Mouse (Mus musculus) heart, embryonic 15.5 days (tissue): Measurements from ENCODE around the gene Abcb1b. TPM values are rescaled to one million over a fixed set of nuclear protein-coding genes. Genes with fewer than 3 reads are reported as not detected.

ENCODE experiments used
- ATAC-seq: fragments of 200-750 bp; cut with Nextera tagmentation; replicated peaks from 2 replicates; pipeline ENCODE4 v1.8.0; 2017; ENCODE audit warnings: low read depth, moderate TSS enrichment; ENCODE audit not compliant: insufficient number of reproducible peaks, insufficient read depth, low FRiP score
- H3K27ac ChIP-seq: fragments of 300-500 bp; sonication (generic); 2 replicates; pipeline ENCODE4 v1.5.1; 2015; ENCODE audit warnings: mild to moderate bottlenecking, inconsistent platforms
- H3K27me3 ChIP-seq: fragments of 300-500 bp; sonication (generic); 2 replicates; pipeline ENCODE4 v1.6.1; 2015; ENCODE audit warnings: inconsistent platforms
- H3K36me3 ChIP-seq: fragments of 300-500 bp; sonication (generic); 2 replicates; pipeline ENCODE4 v1.6.1; 2015; ENCODE audit warnings: mild to moderate bottlenecking, inconsistent platforms
- H3K4me1 ChIP-seq: fragments of 300-500 bp; sonication (generic); replicated peaks from 2 replicates; pipeline ENCODE4 v1.6.1; 2015; ENCODE audit warnings: inconsistent platforms
- H3K4me2 ChIP-seq: fragments of 300-500 bp; sonication (generic); 2 replicates; pipeline ENCODE4 v1.6.1; 2015; ENCODE audit warnings: inconsistent platforms, mild to moderate bottlenecking, moderate library complexity
- H3K4me3 ChIP-seq: fragments of 300-500 bp; sonication (generic); 2 replicates; pipeline ENCODE4 v1.5.1; 2015; ENCODE audit warnings: mild to moderate bottlenecking, inconsistent platforms
- H3K9ac ChIP-seq: fragments of 300-500 bp; sonication (generic); 2 replicates; pipeline ENCODE4 v1.6.1; 2015; ENCODE audit warnings: mild to moderate bottlenecking, inconsistent platforms
- H3K9me3 ChIP-seq: fragments of 300-500 bp; sonication (generic); replicated peaks from 2 replicates; pipeline ENCODE4 v1.6.1; 2016; ENCODE audit warnings: inconsistent platforms
- WGBS: fragments of 180-500 bp; shearing (Covaris S2); methylation state at CpG from one replicate; pipeline ENCODE4 v1.1.7; 2015; ENCODE audit warnings: mixed read lengths; 5-methylcytosine and 5-hydroxymethylcytosine counted together
- polyA plus RNA-seq: library from polyadenylated mRNA; unstranded; fragments of >200 nt; fragmentation: Nextera tagmentation; extraction: Ambion mirVana; gene quantifications from 2 replicates; pipeline ENCODE4 v1.2.1, GENCODE M21; 2015

The Abcb1b gene
- polyA plus RNA-seq, 1 experiment from 2014 or later: 1.8 TPM

GRCm38 (mm10) chr5:8866366-8866765 lies 68.4 kb downstream of the Abcb1b start:
- H3K4me2 ChIP-seq: no peak overlapping the region
- no peaks in the 10 kb centered on the region for H3K4me1 ChIP-seq
- H3K4me3 ChIP-seq: no peak overlapping the region
- H3K9me3 ChIP-seq: no peaks in the 10 kb centered on the region
- ATAC-seq: no peak
- H3K27ac ChIP-seq: no peak overlapping the region
- 86% methylated on average over 5 of the region's 5 CpGs for whole genome bisulfite sequencing
- no peaks in the 10 kb centered on the region for H3K36me3 ChIP-seq
- no peak overlapping the region for H3K9ac ChIP-seq
- H3K27me3 ChIP-seq: no peaks in the 10 kb centered on the region

GRCm38 (mm10) chr5:8868019-8868418 lies 70.1 kb downstream of the Abcb1b start:
- no peaks in the 10 kb centered on the region for H3K9me3 ChIP-seq
- no peak overlapping the region for H3K9ac ChIP-seq
- no peak overlapping the region for H3K27ac ChIP-seq
- ATAC-seq: no peak
- no peak overlapping the region for H3K4me3 ChIP-seq
- H3K4me1 ChIP-seq: no peaks in the 10 kb centered on the region
- no peaks in the 10 kb centered on the region for H3K36me3 ChIP-seq
- 15% methylated on average over 1 of the region's 1 CpGs for WGBS
- H3K27me3 ChIP-seq: no peaks in the 10 kb centered on the region
- no peak overlapping the region for H3K4me2 ChIP-seq

GRCm38 (mm10) chr5:8872979-8873915 lies 75.3 kb downstream of the Abcb1b start:
- Histone ChIP-seq H3K9ac (no peak overlapping the region), H3K4me3 (no peak overlapping the region), H3K27me3 (no peaks in the 10 kb centered on the region), H3K9me3 (no peaks in the 10 kb centered on the region), H3K4me2 (no peak overlapping the region), H3K36me3 (no peaks in the 10 kb centered on the region), H3K4me1 (no peaks in the 10 kb centered on the region), H3K27ac (no peak overlapping the region)
- ATAC-seq: no peak
- 79% methylated on average over 6 of the region's 6 CpGs for WGBS

- H3K9me3 ChIP-seq: no peaks in the 10 kb centered on the region
- no peaks in the 10 kb centered on the region for H3K36me3 ChIP-seq
- no peak overlapping the region for H3K27ac ChIP-seq
- 79% methylated on average over 2 of the region's 2 CpGs for WGBS
- ATAC-seq: no peak
- H3K4me3 ChIP-seq: no peak overlapping the region
- H3K4me1 ChIP-seq: no peaks in the 10 kb centered on the region
- no peaks in the 10 kb centered on the region for H3K27me3 ChIP-seq
- no peak overlapping the region for H3K4me2 ChIP-seq
- no peak overlapping the region for H3K9ac ChIP-seq
These were observed 79.1 kb downstream of the Abcb1b start for GRCm38 (mm10) chr5:8877086-8877485.

- ATAC-seq: no peak
- 59% methylated on average over 5 of the region's 5 CpGs for WGBS
These were observed 79.9 kb downstream of the Abcb1b start for GRCm38 (mm10) chr5:8877800-8878199.

GRCm38 (mm10) chr5:8885837-8886236 lies 87.9 kb downstream of the Abcb1b start:
- Histone ChIP-seq H3K27me3 (no peaks in the 10 kb centered on the region), H3K4me2 (no peak overlapping the region), H3K27ac (no peak overlapping the region), H3K9ac (no peak overlapping the region), H3K36me3 (no peaks in the 10 kb centered on the region), H3K4me3 (no peak overlapping the region), H3K4me1 (no peaks in the 10 kb centered on the region), H3K9me3 (no peaks in the 10 kb centered on the region)
- 68% methylated on average over 2 of the region's 2 CpGs for WGBS
- ATAC-seq: no peak

More at GRCm38 (mm10) chr5:8877800-8878199, 79.9 kb downstream of the Abcb1b start:
- no peak overlapping the region for H3K4me3 ChIP-seq
- H3K4me2 ChIP-seq: no peak overlapping the region
- no peaks in the 10 kb centered on the region for H3K9me3 ChIP-seq
- H3K36me3 ChIP-seq: no peaks in the 10 kb centered on the region
- no peaks in the 10 kb centered on the region for H3K4me1 ChIP-seq
- no peak overlapping the region for H3K27ac ChIP-seq
- no peak overlapping the region for H3K9ac ChIP-seq
- no peaks in the 10 kb centered on the region for H3K27me3 ChIP-seq

- peak within 1 kb of the TSS; percentile 48 for H3K9ac ChIP-seq
- H3K4me2 ChIP-seq: peak within 1 kb of the TSS; percentile 95
- H3K4me3 ChIP-seq: peak within 1 kb of the TSS; percentile 58
- no peaks in the 10 kb centered on the region for H3K9me3 ChIP-seq
- peak; percentile 69 for ATAC-seq
- no peaks in the 10 kb centered on the region for H3K36me3 ChIP-seq
- peaks cover 7% of the 10 kb centered on the region for H3K4me1 ChIP-seq
- under 1% methylated on average over 64 of the region's 65 CpGs for WGBS
- H3K27ac ChIP-seq: no peak within 1 kb of the TSS
- peaks cover 13% of the 10 kb centered on the region; the same call in 1 of the 2 replicates for H3K27me3 ChIP-seq
These were observed 95.6 kb downstream of the Abcb1b start, which contains the start of gene Abcb4 for GRCm38 (mm10) chr5:8893300-8894103. Abcb4 (plus strand) TSS chr5:8893717.

GRCm38 (mm10) chr5:8894104-8894425 lies 96.1 kb downstream of the Abcb1b start:
- peak overlapping the region; percentile 48; the same call in 1 of the 2 replicates for H3K9ac ChIP-seq

GRCm38 (mm10) chr5:8894641-8895490 lies 96.9 kb downstream of the Abcb1b start:
- H3K9ac ChIP-seq: no peak overlapping the region
- no peak overlapping the region for H3K27ac ChIP-seq
- no peak overlapping the region for H3K4me3 ChIP-seq
- H3K27me3 ChIP-seq: peaks cover 13% of the 10 kb centered on the region; the same call in 1 of the 2 replicates
- H3K36me3 ChIP-seq: no peaks in the 10 kb centered on the region
- no peak for ATAC-seq
- WGBS: 63% methylated on average over 15 of the region's 15 CpGs
- peak overlapping the region; percentile 95; the same call in 1 of the 2 replicates for H3K4me2 ChIP-seq
- peaks cover 7% of the 10 kb centered on the region for H3K4me1 ChIP-seq
- H3K9me3 ChIP-seq: no peaks in the 10 kb centered on the region

More at GRCm38 (mm10) chr5:8894104-8894425, 96.1 kb downstream of the Abcb1b start:
- Histone ChIP-seq H3K4me1 (peaks cover 7% of the 10 kb centered on the region), H3K4me3 (peak overlapping the region; percentile 58), H3K4me2 (peak overlapping the region; percentile 95), H3K36me3 (no peaks in the 10 kb centered on the region), H3K27me3 (peaks cover 13% of the 10 kb centered on the region; the same call in 1 of the 2 replicates), H3K9me3 (no peaks in the 10 kb centered on the region), H3K27ac (no peak overlapping the region)
- no peak for ATAC-seq
- 12% methylated on average over 15 of the region's 15 CpGs for WGBS

GRCm38 (mm10) chr5:8896198-8896597 lies 98.3 kb downstream of the Abcb1b start:
- Histone ChIP-seq H3K36me3 (no peaks in the 10 kb centered on the region), H3K4me3 (no peak overlapping the region), H3K9me3 (no peaks in the 10 kb centered on the region), H3K4me2 (no peak overlapping the region), H3K27me3 (peaks cover 13% of the 10 kb centered on the region; the same call in 1 of the 2 replicates), H3K9ac (no peak overlapping the region), H3K27ac (no peak overlapping the region), H3K4me1 (peaks cover 7% of the 10 kb centered on the region)
- WGBS: 41% methylated on average over 1 of the region's 1 CpGs
- no peak for ATAC-seq
